Mouse (Mus musculus) hindbrain, embryonic 12.5 days (tissue): ENCODE measurements at regions not wholly inside any gene's neighbourhood (a gene's known extent, or its start where the extent isn't known, plus 50 kb on each side); places are given as distances from the start of the nearest gene placed in this dataset.
"Not testable (repeated sequence)": the region's sequence is repeated elsewhere in the genome, so short reads cannot be mapped to it uniquely, and the experiment has no call there.

ENCODE experiments used
- ATAC-seq: fragments of 200-750 bp; cut with Nextera tagmentation; 2 replicates; pipeline ENCODE4 v1.8.0; 2017; ENCODE audit warnings: moderate TSS enrichment; ENCODE audit not compliant: low FRiP score
- H3K27ac ChIP-seq: fragments of 300-500 bp; sonication (generic); 2 replicates; pipeline ENCODE4 v1.5.1; 2016; ENCODE audit warnings: mild to moderate bottlenecking
- H3K27me3 ChIP-seq: fragments of 300-500 bp; sonication (generic); 2 replicates; pipeline ENCODE4 v1.6.1; 2016; ENCODE audit warnings: mild to moderate bottlenecking
- H3K36me3 ChIP-seq: fragments of 300-500 bp; sonication (generic); 2 replicates; pipeline ENCODE4 v1.6.1; 2016; ENCODE audit warnings: mild to moderate bottlenecking
- H3K4me1 ChIP-seq: fragments of 300-500 bp; sonication (generic); 2 replicates; pipeline ENCODE4 v1.6.1; 2016
- H3K4me2 ChIP-seq: fragments of 300-500 bp; sonication (generic); replicated peaks from 2 replicates; pipeline ENCODE4 v1.6.1; 2016; ENCODE audit warnings: mild to moderate bottlenecking
- H3K4me3 ChIP-seq: fragments of 300-500 bp; sonication (generic); 2 replicates; pipeline ENCODE4 v1.5.1; 2016; ENCODE audit warnings: mild to moderate bottlenecking
- H3K9ac ChIP-seq: fragments of 300-500 bp; sonication (generic); 2 replicates; pipeline ENCODE4 v1.6.1; 2016; ENCODE audit warnings: mild to moderate bottlenecking, moderate library complexity
- H3K9me3 ChIP-seq: fragments of 300-500 bp; sonication (generic); replicated peaks from 2 replicates; pipeline ENCODE4 v1.6.1; 2016; ENCODE audit warnings: mild to moderate bottlenecking
- WGBS: fragments of 180-500 bp; shearing (Covaris S2); methylation state at CpG from one replicate; pipeline ENCODE4 v1.1.7; 2016; 5-methylcytosine and 5-hydroxymethylcytosine counted together

GRCm38 (mm10) chr3:82249968-82250795 lies 104.6 kb upstream of the Gucy1a1 start:
- Histone ChIP-seq H3K4me3 (no peak overlapping the region), H3K9ac (no peak overlapping the region), H3K9me3 (no peaks in the 10 kb centered on the region), H3K4me1 (peaks cover 3% of the 10 kb centered on the region; the same call in 1 of the 2 replicates), H3K4me2 (no peak overlapping the region), H3K27ac (no peak overlapping the region), H3K27me3 (no peaks in the 10 kb centered on the region), H3K36me3 (no peaks in the 10 kb centered on the region)
- WGBS, result 60% methylated on average over 6 of the region's 6 CpGs
- 0 out of 2 replicates have a peak, but pooled peaks have one; percentile 38 for ATAC-seq

- Histone ChIP-seq H3K27me3 (no peaks in the 10 kb centered on the region), H3K9me3 (no peaks in the 10 kb centered on the region), H3K36me3 (no peaks in the 10 kb centered on the region), H3K27ac (no peak overlapping the region), H3K4me3 (no peak overlapping the region), H3K9ac (no peak overlapping the region), H3K4me2 (no peak overlapping the region), H3K4me1 (no peaks in the 10 kb centered on the region)
- ATAC-seq, result no peak
- 62% methylated on average over 2 of the region's 2 CpGs for whole genome bisulfite sequencing
Observed at GRCm38 (mm10) chr3:82236377-82237057, 90.9 kb upstream of the Gucy1a1 start.

GRCm38 (mm10) chr3:82234306-82234705 lies 88.7 kb upstream of the Gucy1a1 start:
- ATAC-seq, result no peak
- Histone ChIP-seq H3K27me3 (no peaks in the 10 kb centered on the region), H3K4me2 (no peak overlapping the region)

GRCm38 (mm10) chr3:82223379-82223778 lies 77.8 kb upstream of the Gucy1a1 start:
- WGBS, result 97% methylated on average over 1 of the region's 1 CpGs
- Histone ChIP-seq H3K9me3 (no peaks in the 10 kb centered on the region), H3K4me2 (no peak overlapping the region), H3K36me3 (no peaks in the 10 kb centered on the region), H3K4me3 (no peak overlapping the region), H3K27me3 (no peaks in the 10 kb centered on the region), H3K4me1 (no peaks in the 10 kb centered on the region), H3K9ac (no peak overlapping the region), H3K27ac (no peak overlapping the region)
- ATAC-seq, result no peak

More at GRCm38 (mm10) chr3:82234306-82234705, 88.7 kb upstream of the Gucy1a1 start:
- Histone ChIP-seq H3K4me1 (no peaks in the 10 kb centered on the region), H3K4me3 (no peak overlapping the region), H3K9me3 (no peaks in the 10 kb centered on the region), H3K36me3 (no peaks in the 10 kb centered on the region), H3K9ac (no peak overlapping the region), H3K27ac (no peak overlapping the region)

GRCm38 (mm10) chr3:82221924-82222323 lies 76.3 kb upstream of the Gucy1a1 start:
- no peak overlapping the region for H3K4me2 ChIP-seq
- no peak overlapping the region for H3K27ac ChIP-seq
- 86% methylated on average over 1 of the region's 1 CpGs for WGBS
- H3K9me3 ChIP-seq, result no peaks in the 10 kb centered on the region
- H3K9ac ChIP-seq, result no peak overlapping the region
- no peaks in the 10 kb centered on the region for H3K36me3 ChIP-seq
- no peaks in the 10 kb centered on the region for H3K4me1 ChIP-seq
- no peak overlapping the region for H3K4me3 ChIP-seq
- ATAC-seq, result no peak
- H3K27me3 ChIP-seq, result no peaks in the 10 kb centered on the region

GRCm38 (mm10) chr3:82219192-82219885 lies 73.8 kb upstream of the Gucy1a1 start:
- H3K4me3 ChIP-seq, H3K4me1 ChIP-seq, H3K4me2 ChIP-seq, H3K27me3 ChIP-seq, H3K9ac ChIP-seq, ATAC-seq, H3K36me3 ChIP-seq, H3K27ac ChIP-seq, H3K9me3 ChIP-seq: not testable (repeated sequence)
- 68% methylated on average over 1 of the region's 1 CpGs for WGBS

GRCm38 (mm10) chr3:82214566-82215465 lies 69.2 kb upstream of the Gucy1a1 start:
- H3K4me1 ChIP-seq, result no peaks in the 10 kb centered on the region

GRCm38 (mm10) chr3:82207321-82207720 lies 61.7 kb upstream of the Gucy1a1 start:
- Histone ChIP-seq H3K9me3 (no peaks in the 10 kb centered on the region), H3K27ac (no peak overlapping the region), H3K4me2 (no peak overlapping the region), H3K36me3 (no peaks in the 10 kb centered on the region), H3K9ac (no peak overlapping the region), H3K4me3 (no peak overlapping the region), H3K27me3 (no peaks in the 10 kb centered on the region), H3K4me1 (no peaks in the 10 kb centered on the region)
- 86% methylated on average over 5 of the region's 5 CpGs for WGBS
- ATAC-seq, result no peak

More at GRCm38 (mm10) chr3:82214566-82215465, 69.2 kb upstream of the Gucy1a1 start:
- H3K27ac ChIP-seq, result no peak overlapping the region
- no peaks in the 10 kb centered on the region for H3K27me3 ChIP-seq
- H3K9ac ChIP-seq, result no peak overlapping the region
- H3K9me3 ChIP-seq, result no peaks in the 10 kb centered on the region
- WGBS, result 85% methylated on average over 6 of the region's 6 CpGs
- H3K4me2 ChIP-seq, result no peak overlapping the region
- no peaks in the 10 kb centered on the region for H3K36me3 ChIP-seq
- no peak for ATAC-seq
- H3K4me3 ChIP-seq, result no peak overlapping the region
